Mouse (Mus musculus) intestine, postnatal 0 days (tissue): ENCODE measurements at regions not wholly inside any gene's neighbourhood (a gene's known extent, or its start where the extent isn't known, plus 50 kb on each side); places are given as distances from the start of the nearest gene placed in this dataset.

Source experiments
- ATAC-seq: fragments of 200-750 bp; cut with Nextera tagmentation; 2 replicates; pipeline ENCODE4 v1.8.0; 2017; ENCODE audit warnings: mild to moderate bottlenecking, moderate TSS enrichment, moderate library complexity
- H3K27ac ChIP-seq: fragments of 300-500 bp; sonication (generic); 2 replicates; pipeline ENCODE4 v1.5.1; 2014; ENCODE audit warnings: mild to moderate bottlenecking, low read depth, low read length, moderate library complexity
- H3K27me3 ChIP-seq: fragments of 300-500 bp; sonication (generic); replicated peaks from 2 replicates; pipeline ENCODE4 v1.6.1; 2014; ENCODE audit warnings: low read length, mixed read lengths; ENCODE audit not compliant: control insufficient read depth, insufficient read depth
- H3K36me3 ChIP-seq: fragments of 300-500 bp; sonication (generic); 2 replicates; pipeline ENCODE4 v1.6.1; 2014; ENCODE audit warnings: mild to moderate bottlenecking, moderate library complexity; ENCODE audit not compliant: control insufficient read depth, insufficient read depth
- H3K4me1 ChIP-seq: fragments of 300-500 bp; sonication (generic); replicated peaks from 2 replicates; pipeline ENCODE4 v1.6.1; 2014; ENCODE audit warnings: antibody characterized with exemption, low read length, mixed read lengths; ENCODE audit not compliant: control insufficient read depth, insufficient read depth
- H3K4me2 ChIP-seq: fragments of 300-500 bp; sonication (generic); replicated peaks from 2 replicates; pipeline ENCODE4 v1.6.1; 2014; ENCODE audit warnings: low read depth, mild to moderate bottlenecking, moderate library complexity
- H3K4me3 ChIP-seq: fragments of 300-500 bp; sonication (generic); 2 replicates; pipeline ENCODE4 v1.5.1; 2014; ENCODE audit warnings: low read depth, low read length
- H3K9ac ChIP-seq: fragments of 300-500 bp; sonication (generic); 2 replicates; pipeline ENCODE4 v1.6.1; 2014; ENCODE audit warnings: mild to moderate bottlenecking, low read depth, low read length
- H3K9me3 ChIP-seq: fragments of 300-500 bp; sonication (generic); 2 replicates; pipeline ENCODE4 v1.6.1; 2016; ENCODE audit warnings: mixed run types; ENCODE audit not compliant: control insufficient read depth
- CTCF ChIP-seq: sonication (generic); IDR thresholded peaks from 2 replicates; pipeline ENCODE4 v1.5.1; 2016; ENCODE audit warnings: low read depth, mild to moderate bottlenecking, control low read depth, antibody characterized with exemption, moderate library complexity
- WGBS: fragments of 180-500 bp; shearing (Covaris S2); extraction: QIAGEN DNeasy Blood & Tissue Kit; methylation state at CpG from one replicate; pipeline ENCODE4 v1.1.7; 2014; 5-methylcytosine and 5-hydroxymethylcytosine counted together

DNA sequence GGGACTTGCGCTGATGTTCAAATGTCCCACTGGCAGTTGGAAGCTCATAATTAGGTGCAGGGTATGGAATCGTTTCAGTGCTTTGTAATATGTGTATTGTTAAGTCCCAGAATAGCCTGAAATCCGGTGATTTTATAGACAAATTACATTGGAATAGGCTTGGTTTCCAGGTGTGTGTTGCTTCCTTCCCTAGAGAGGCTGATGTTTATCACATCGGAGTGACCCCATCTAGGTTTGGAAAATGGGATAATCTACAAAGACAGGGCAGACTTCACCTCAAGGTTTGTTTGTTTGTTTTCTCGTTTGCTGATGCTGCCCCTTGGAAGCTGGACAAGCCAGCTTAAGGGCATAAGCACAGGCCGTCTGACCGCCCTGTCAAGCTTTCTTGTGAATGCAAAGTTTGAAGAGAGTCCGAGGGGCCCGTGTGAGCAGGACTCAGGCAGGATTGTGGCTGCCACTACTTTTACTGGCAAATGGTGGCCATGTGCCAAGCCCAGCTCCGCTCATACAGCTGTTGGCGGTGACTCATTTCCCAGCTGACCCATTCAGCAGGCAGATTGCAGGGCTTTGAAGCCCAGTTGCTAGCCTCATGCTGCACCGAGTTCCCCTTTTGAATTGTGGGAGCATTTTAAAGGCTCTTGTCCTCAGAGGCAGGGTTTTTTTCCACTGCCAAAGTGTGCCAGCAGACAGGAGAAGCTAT is 200.6 kb upstream of the Tgfbr2 start:
- H3K9ac ChIP-seq = no peak overlapping the region
- H3K4me3 ChIP-seq = no peak overlapping the region
- no peaks in the 10 kb centered on the region for H3K9me3 ChIP-seq
- no peak overlapping the region for H3K4me2 ChIP-seq
- H3K4me1 ChIP-seq = no peaks in the 10 kb centered on the region
- H3K27me3 ChIP-seq = no peaks in the 10 kb centered on the region
- H3K36me3 ChIP-seq = no peaks in the 10 kb centered on the region
- H3K27ac ChIP-seq = no peak overlapping the region
- no peak for ATAC-seq
- TF ChIP-seq CTCF = no peak
- 56% methylated on average over 12 of the region's 12 CpGs for WGBS

DNA sequence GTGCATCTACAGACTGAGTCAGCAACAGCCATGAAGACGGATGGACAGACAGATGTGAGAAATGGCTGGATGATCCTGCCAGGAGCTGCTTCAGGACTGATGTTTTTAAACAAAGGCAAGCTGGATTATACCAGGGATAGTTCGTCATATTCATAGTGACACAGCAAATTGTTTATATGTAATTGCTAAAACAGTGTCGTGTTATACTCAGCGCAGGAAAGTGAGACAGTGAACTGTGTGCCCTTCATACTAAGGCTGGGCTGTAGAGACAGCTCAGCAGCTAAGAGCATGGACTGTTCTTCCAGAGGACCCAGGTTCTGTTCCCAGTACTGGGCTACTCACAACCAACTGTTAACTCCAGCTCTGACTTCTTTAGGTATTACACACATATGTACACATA is 199.2 kb upstream of the Tgfbr2 start:
- no peak for TF ChIP-seq CTCF
- Histone ChIP-seq H3K36me3 (no peaks in the 10 kb centered on the region), H3K27ac (no peak overlapping the region), H3K27me3 (no peaks in the 10 kb centered on the region), H3K9ac (no peak overlapping the region), H3K9me3 (no peaks in the 10 kb centered on the region), H3K4me3 (no peak overlapping the region), H3K4me1 (no peaks in the 10 kb centered on the region), H3K4me2 (no peak overlapping the region)
- 67% methylated on average over 4 of the region's 4 CpGs for WGBS
- ATAC-seq = no peak

DNA sequence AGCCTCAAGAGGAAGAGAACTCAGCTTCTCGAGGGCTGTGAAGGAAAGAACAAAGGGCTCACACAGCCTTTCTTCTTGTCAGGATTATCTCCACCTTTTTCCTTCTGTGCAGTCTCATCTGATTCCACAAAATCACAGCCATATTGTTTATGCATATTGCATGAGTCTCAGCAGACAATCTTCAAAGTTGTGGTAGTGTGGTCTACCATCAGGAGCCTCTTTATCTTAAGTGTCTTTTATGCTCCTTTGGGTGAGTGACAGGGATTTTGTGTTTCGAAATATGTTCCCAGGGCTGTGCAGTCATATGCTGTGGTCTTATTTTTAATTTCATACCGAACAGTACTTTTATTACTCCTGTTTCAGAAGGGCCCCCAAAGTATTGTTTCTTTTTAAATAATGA is 198.2 kb upstream of the Tgfbr2 start:
- Histone ChIP-seq H3K4me1 (no peaks in the 10 kb centered on the region), H3K9me3 (no peaks in the 10 kb centered on the region), H3K4me2 (no peak overlapping the region), H3K36me3 (no peaks in the 10 kb centered on the region), H3K9ac (no peak overlapping the region), H3K27ac (no peak overlapping the region), H3K4me3 (no peak overlapping the region), H3K27me3 (no peaks in the 10 kb centered on the region)
- no peak for TF ChIP-seq CTCF
- ATAC-seq = no peak
- WGBS = 74% methylated on average over 3 of the region's 3 CpGs

DNA sequence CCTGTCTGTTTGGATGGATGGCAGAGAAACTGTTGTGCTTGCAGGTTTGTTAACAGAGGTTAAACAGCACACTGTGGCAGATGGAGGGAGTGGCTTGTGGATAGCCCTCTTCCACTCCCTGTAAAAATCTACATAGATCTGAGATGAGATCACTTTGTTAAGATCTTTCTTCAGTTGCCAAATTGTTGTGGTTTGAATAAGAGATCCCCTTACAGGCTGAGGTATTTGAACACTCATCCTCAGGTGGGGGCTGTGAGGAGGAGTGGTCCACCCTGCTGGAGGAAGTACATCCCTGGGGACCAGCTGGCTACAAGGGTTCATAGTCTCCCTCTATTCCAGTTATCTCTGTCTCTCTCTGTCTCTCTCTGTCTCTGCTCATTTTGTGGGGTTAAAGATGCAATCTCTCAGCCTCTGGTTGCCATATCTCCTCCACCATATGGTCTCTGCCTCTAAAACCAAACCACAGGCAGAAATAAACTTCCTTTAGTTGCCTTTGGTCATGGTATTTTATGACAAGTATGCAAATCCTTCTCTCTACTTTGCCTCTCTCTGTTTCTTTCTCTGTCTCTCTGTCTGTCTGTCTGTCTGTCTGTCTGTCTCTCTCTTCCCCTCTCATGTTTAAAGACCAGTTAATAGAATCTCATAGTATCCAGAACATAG is 194.0 kb upstream of the Tgfbr2 start:
- Histone ChIP-seq H3K27ac (no peak overlapping the region), H3K9me3 (no peaks in the 10 kb centered on the region), H3K4me3 (no peak overlapping the region), H3K36me3 (no peaks in the 10 kb centered on the region), H3K27me3 (no peaks in the 10 kb centered on the region), H3K4me2 (no peak overlapping the region), H3K4me1 (no peaks in the 10 kb centered on the region), H3K9ac (no peak overlapping the region)
- no peak for TF ChIP-seq CTCF
- no peak for ATAC-seq

DNA sequence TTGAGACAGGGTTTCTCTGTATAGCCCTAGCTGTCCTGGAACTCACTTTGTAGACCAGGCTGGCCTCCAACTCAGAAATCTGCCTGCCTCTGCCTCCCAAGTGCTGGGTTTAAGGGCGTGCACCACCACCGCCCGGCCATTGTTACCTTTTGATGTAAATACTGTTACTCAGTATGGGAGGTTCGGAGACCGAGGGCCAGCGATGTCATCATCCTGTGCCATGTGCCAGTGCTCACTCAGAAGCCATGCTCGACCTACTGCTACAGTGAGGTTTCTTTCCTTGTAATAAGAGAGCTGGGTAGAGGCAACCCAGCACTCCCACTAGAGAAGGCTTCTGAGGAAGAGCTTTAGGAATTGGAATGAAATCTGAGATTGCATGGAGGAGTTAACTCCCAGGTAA is 191.6 kb upstream of the Tgfbr2 start:
- H3K9ac ChIP-seq = no peak overlapping the region
- ATAC-seq = no peak
- 96% methylated on average over 7 of the region's 7 CpGs for WGBS
- TF ChIP-seq CTCF = no peak
- no peaks in the 10 kb centered on the region for H3K27me3 ChIP-seq
- H3K4me1 ChIP-seq = no peaks in the 10 kb centered on the region
- no peak overlapping the region for H3K4me3 ChIP-seq
- H3K36me3 ChIP-seq = no peaks in the 10 kb centered on the region
- 0 out of 2 replicates have a peak, but pooled peaks cover 4% of the 10 kb centered on the region for H3K9me3 ChIP-seq
- H3K4me2 ChIP-seq = no peak overlapping the region
- no peak overlapping the region for H3K27ac ChIP-seq

DNA sequence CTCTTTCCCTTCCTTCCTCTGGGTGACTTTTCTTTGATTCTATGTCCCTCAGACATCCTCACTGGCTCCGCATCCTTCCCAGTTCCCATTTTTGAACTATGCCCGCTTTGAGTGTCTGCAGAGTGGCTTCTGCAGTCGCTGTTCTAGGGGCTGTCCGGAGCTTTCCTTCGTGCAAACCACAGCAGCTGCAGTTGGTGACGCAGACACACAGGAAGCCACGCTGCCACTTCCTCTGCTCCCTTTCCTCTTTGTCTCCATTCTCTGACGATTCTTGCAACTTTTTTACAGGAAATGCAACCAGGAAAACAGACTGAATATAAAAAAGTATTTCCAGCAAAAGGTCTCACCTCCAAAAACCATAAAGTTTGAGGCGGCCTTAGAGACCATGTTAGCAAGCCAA is 191.0 kb upstream of the Tgfbr2 start:
- Histone ChIP-seq H3K27me3 (no peaks in the 10 kb centered on the region), H3K4me1 (no peaks in the 10 kb centered on the region), H3K9ac (no peak overlapping the region), H3K27ac (no peak overlapping the region), H3K4me2 (no peak overlapping the region), H3K9me3 (0 out of 2 replicates have a peak, but pooled peaks cover 4% of the 10 kb centered on the region), H3K36me3 (no peaks in the 10 kb centered on the region), H3K4me3 (no peak overlapping the region)
- 75% methylated on average over 9 of the region's 9 CpGs for WGBS
- no peak for ATAC-seq
- no peak for TF ChIP-seq CTCF
